Mouse (Mus musculus) adrenal gland, adult (tissue): Measurements from ENCODE around the gene Sptbn2.
"Not testable (repeated sequence)": the region's sequence is repeated elsewhere in the genome, so short reads cannot be mapped to it uniquely, and the experiment has no call there.

Experiments used
- DNase-seq, 2 experiments: peaks; one replicate each; pipeline ENCODE4 v3.0.0; 2022 to 2023; ENCODE audit warnings: low spot score in 1 of 2; ENCODE audit not compliant: inconsistent age in 2 of 2

The Sptbn2 gene

DNA sequence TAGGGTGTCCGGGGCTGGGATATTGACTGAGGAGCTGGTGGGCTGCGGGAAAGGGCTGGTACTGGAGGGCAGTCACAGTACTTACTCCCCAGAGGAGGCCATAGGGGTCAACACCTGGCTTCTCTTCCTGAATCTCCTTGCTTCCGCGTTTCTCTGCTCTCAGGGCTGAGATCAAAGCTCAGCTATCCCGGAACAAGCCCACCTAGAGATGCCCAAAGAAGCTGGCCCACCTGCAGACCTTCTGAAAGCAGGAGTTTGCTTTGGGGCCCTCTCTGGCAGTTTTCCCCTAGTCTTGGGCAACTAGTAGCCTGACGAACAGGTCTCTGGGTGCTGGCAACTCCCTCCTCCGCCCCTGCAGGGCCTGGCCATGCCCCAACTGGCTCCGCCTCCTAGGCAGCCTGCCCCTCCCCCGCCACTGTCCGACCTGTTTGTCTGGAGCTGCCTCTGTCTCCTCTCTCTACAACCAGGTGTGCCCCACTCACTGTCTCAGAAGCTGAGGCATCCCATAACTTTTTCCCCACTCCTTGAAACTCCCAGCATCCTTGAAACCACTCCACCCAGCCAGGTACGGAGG is 9.8 kb downstream of the Sptbn2 start:
- DNase-seq: peak in 1 of 2 experiments; percentile 36

DNA sequence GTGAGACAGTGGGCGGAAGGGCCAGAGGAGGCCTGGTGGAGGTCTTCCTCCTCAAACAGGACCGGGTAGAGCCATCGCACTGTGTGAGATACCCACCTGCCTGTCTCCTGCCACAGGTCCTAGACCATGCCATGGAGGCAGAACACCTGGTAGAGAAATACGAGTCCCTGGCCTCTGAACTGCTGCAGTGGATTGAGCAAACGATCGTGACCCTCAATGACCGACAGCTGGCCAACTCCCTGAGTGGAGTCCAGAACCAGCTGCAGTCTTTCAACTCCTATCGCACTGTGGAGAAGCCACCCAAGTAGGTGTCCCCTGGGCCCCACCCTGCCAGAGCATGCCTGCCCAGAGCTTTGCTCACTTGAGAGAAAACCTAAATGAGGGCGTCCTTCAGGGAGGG is 18.2 kb downstream of the Sptbn2 start:
- no peak for DNase-seq

DNA sequence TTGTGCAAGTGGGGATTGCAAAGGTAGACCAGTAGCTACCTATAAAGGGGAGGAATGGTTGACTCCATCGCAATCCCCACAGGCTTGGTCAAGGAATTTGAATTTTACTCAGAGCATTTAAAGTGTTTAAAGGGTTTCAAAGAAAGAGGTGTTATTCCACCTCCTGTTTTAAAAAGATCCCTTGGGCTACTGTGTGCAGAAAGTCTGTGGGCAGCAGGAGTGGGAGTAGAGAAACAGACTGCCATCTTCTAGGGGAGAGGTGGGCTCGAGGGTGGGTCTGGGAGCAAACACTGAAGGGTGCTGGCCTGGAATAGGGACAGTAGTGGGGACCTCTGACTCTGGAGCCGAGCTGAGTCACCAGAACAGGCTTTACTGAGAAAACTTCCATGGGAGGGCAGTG is 22.1 kb downstream of the Sptbn2 start:
- DNase-seq: no peak

DNA sequence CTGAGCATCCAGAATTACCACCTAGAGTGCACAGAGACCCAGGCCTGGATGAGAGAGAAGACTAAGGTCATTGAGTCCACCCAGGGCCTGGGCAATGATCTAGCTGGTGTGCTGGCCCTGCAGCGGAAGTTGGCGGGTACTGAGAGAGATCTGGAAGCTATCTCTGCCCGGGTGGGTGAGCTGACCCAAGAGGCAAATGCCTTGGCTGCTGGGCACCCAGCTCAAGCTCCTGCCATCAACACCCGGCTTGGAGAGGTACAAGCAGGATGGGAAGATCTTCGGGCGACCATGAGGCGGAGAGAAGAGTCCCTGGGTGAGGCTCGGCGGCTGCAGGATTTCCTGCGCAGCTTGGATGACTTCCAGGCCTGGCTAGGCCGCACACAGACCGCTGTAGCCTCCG is 26.9 kb downstream of the Sptbn2 start:
- DNase-seq: no peak

DNA sequence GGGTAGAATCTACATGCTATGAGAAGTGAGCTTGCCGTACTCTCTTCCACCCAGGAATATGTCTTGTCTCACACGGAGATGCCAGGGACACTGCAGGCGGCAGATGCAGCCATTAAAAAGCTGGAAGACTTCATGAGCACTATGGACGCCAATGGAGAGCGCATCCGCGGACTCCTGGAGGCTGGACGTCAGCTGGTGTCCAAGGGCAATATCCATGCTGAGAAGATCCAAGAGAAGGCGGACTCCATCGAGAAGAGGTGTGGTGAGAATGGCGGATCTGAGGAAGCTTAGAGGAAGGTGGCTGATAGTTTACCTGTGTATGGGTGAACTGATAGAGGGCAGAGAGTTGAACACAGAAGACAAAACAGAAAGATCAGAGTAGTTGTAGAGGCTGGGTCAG is 28.1 kb downstream of the Sptbn2 start:
- no peak for DNase-seq

DNA sequence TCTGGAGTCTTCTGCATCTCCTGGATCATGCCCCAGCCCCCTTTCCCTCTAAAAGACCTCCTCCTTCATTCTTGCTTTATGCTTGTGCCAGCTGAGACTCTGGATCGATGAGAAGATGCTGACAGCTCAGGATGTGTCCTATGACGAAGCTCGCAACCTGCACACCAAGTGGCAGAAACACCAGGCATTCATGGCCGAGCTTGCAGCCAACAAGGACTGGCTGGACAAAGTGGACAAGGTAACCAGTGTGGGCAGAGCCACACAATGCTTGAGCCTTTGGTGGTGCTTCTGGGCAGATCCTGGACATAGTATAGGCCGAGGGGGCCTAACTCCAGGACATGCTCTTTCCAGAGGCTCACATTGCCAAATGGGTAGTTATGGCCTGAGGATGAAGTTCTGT is 28.8 kb downstream of the Sptbn2 start:
- DNase-seq: no peak

DNA sequence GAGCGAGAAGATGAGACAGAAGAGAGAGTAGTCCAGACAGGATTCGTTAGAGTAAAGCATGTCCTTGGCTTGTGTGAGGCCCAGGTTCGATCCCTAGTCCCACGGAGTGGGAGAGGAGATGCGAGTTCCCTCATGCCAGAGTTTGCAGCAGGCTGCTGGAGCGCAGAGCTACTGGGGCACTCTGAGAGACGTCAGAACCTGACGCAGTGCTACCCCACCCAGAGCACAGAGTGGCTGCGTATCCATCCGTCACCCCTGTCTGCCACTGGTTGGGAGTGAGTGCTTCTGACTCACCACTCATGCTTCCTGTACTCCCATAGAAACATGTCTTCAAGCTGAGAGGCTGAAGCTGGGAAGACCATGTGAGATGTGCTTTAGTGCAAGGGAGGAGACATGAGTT is 30.5 kb downstream of the Sptbn2 start:
- peak; percentile 45 to 51 for DNase-seq

DNA sequence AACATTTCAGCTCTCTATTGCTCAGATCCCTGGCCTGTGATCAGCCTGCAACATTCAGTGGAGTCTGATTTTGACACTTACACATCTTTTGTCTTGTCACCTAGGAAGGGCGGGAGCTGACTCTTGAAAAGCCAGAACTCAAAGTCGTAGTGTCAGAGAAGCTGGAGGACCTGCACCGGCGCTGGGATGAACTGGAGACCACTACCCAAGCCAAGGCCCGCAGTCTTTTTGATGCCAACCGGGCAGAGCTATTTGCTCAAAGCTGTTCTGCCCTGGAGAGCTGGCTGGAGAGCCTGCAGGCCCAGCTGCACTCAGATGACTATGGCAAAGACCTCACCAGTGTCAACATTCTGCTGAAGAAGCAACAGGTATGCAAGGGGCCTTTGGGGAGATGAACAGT is 31.3 kb downstream of the Sptbn2 start:
- no peak for DNase-seq

DNA sequence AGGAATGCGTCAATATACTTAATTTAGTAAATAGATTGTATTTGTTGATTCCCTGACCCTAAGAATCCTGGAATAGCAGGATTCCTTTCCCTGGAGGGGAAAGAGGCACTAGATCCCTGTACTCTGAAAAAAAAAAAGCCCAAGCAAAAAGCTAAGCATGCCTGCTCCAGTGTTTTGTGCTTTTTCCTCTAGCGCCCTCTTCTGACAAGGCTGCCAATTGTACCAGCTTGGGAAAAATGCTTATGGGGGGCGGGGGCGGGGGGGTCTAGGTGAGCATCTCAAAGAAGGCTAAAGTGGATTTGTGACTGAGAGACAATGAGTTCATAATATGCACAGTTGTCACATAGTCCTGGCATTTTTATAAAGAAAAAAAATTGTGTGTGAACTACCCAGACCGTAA is 32.6 kb downstream of the Sptbn2 start:
- DNase-seq: peak in 1 of 2 experiments; percentile 52

DNA sequence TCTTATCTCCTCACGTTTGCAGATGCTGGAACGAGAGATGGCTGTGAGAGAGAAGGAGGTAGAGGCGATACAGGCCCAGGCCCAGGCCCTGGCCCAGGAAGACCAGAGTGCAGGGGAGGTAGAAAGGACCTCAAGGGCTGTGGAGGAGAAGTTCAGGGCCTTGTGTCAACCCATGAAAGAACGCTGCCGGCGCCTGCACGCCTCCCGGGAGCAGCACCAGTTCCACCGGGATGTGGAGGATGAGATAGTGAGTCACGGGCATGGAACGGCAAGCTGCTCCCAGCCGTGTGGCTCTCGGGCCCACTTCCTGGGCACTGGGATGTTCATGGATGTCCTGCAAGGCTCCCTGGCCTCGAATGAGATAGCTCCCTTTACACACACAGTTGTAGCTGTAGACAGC is 33.1 kb downstream of the Sptbn2 start:
- DNase-seq: no peak

DNA sequence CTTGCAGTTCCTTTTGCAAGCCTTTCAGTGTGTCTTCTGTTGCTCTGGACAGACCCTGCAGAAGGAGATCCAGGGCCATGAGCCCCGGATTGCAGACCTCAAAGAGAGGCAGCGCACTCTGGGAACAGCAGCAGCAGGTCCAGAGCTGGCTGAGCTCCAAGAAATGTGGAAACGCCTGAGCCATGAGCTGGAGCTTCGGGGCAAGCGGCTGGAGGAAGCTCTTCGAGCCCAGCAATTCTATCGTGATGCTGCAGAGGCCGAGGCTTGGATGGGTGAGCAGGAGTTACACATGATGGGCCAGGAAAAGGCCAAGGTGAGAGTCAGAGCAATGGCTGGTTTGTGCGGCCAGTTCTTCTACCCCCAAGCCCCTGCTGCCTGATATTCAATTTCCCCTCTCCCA is 34.1 kb downstream of the Sptbn2 start:
- peak; percentile 65 to 86 for DNase-seq

DNA sequence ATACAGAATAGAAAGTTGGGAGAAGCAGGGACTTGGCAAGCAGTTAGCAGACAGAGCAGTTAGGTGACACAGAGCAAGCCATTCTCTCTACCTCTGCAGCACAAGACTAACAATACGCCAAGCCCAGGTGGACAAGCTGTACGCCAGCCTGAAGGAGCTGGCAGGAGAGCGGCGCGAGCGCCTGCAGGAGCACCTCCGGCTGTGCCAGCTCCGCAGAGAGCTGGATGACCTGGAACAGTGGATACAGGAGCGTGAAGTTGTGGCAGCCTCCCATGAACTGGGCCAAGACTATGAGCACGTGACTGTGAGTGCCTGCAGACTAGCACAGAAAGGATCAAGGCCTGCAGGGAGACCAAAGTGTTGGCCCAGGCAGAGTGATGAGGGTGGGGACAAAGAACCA is 34.7 kb downstream of the Sptbn2 start:
- DNase-seq: peak in 1 of 2 experiments; percentile 52

DNA sequence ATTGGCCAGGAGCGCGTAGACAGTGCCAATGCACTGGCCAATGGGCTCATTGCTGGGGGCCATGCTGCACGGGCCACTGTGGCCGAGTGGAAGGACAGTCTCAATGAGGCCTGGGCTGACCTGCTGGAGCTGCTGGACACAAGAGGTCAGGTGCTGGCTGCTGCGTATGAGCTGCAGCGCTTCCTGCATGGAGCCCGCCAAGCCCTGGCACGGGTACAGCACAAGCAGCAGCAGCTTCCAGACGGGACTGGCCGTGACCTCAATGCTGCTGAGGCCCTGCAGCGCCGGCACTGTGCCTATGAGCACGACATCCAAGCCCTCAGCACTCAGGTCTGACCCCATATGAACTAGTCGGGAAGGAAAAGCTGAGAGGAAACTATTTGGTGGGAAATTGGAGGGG is 35.6 kb downstream of the Sptbn2 start:
- DNase-seq: peak; percentile 72 to 87

DNA sequence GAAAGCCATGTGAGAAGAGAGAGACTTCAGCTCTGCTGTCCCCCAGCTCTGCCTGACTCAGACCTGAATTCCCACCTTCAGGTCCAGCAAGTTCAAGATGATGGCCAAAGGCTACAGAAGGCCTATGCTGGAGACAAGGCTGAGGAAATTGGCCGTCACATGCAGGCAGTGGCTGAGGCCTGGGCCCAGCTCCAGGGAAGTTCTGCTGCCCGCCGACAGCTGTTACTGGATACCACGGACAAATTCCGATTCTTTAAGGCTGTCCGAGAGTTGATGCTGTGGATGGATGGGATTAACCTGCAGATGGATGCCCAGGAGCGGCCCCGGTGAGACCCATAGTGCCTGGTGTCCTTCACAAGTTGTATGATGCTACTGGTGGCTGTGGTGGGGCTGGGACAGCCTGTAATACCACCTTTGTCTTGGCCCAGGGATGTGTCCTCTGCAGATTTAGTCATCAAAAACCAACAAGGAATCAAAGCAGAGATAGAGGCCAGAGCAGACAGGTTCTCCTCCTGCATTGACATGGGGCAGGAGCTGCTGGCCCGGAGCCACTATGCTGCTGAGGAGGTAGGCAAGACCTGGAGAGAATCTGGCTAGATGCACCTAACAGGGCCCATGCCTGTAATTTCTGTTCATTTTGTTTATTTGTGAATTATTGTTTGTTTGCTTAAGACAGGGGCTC is 36.8 kb downstream of the Sptbn2 start:
- no peak for DNase-seq

DNA sequence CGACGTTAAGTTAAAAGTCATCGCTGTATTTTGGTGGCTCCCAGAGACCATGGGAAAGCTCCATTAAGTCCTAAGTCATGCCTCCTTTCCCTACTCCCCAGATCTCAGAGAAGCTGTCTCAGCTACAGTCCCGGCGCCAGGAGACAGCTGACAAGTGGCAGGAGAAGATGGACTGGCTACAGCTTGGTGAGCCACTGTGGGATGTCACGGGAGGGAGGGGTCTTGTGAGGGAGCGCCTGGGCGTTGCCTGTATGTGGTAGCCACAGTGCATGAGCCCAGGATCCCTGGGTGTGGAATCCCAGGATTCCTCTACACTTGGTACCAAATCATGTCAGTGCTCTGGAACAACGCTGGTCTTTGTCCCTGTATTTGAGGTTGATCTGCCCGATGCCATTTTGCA is 37.5 kb downstream of the Sptbn2 start:
- DNase-seq: no peak

DNA sequence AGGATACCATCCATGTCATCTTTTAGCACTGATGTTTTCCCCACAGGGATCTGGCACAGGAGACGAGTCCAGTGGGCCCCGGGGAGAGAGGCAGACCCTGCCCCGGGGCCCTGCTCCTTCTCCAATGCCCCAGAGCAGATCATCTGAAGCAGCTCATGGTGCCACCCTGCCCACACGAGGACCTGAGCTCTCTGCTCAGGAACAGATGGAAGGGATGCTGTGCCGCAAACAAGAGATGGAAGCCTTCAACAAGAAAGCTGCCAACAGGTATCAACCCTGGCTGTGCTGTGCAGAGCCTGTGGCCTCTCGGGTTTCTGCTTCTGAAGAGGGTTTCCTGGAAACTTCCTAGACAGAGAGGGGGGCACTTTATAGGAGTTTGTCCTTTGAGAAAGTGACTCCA is 39.0 kb downstream of the Sptbn2 start:
- no peak for DNase-seq

DNA sequence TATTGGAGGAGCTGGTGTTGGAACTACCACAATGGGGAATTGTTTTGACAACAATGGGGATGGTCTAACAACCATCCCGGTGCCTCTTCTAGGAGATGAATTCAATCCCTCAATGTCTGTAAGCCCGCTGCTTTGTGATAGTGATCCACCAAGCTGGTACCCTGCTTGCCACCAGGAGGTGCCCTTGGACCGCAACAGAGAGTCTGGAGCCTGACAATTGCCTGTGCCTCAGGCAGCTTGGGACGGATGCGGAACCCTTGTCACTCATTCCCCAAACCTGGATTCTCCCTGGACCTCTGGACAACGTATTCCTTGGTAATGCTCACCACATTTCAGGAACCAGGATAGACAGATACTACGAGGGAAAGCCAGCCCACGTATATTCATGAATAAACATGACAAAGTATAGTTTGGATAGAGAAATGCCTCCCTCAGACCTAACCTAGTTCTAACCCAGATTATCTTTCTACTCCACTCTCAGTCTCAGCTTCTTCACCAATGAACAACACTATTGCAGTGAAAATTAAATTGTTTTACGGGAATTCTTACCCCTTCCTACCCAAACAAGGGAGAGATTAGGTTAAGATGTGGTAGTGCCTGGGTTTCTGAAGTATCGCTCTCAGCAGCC is 44.7 kb downstream of the Sptbn2 start:
- peak; percentile 91 to 97 for DNase-seq

DNA sequence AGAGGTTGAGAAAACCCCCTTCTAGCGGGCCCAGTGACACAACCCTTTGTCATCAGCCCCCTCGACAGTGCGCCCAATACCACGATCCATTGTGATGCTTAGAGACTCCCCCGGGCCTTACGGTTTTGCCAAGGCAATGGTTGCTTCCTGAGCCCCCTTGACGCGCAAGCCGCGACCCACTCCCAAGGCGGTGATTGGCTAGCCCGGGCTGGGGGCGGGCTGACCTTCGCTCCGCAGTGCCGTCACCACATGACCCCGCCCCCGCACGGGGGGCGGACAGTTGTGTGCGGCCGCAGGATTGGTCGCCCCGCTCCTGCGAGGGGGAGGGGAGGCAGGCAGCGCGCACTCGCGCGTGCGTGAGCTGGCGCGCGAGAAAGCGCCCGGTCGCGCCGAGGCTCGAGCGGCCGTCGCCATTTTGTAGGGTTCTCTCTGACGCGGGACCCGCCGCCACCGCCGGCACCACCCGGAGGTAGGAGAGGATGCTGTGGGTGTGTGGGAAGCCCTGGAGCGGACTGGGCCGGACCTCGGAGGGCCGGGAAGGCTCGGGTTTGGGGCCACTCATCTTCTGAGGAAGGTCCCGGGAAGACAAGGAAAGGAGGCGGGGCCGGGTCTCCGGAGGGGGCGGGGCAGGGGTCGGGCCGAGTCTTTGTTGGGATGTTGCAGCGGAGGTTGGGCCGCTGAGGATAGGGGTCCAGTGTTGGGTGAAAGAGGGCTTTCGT is 45.4 kb downstream of the Sptbn2 start, which contains the start of gene Rbm4b:
Gene Rbm4b, plus strand, starts transcription at position 305 of the 719 bp plus-strand sequence.
- DNase-seq: peak; percentile 97 to 98

DNA sequence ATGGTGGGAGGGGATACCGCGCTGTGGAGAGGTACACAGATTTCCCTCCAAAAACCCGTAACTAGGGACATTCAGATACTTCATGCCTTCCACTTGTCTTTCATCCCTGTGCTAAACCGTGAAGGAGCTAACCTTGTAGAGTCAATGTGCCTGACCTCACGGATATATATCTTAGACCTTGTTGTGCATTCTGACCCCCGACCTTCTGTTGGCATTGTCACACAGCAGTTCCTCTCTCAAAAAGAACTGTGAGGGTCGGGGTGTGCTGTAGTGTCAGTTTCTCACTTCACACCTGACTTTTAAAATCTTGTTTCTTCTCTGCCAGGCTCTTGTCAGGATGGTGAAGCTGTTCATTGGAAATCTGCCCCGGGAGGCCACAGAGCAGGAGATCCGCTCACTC is 46.0 kb downstream of the Sptbn2 start:
- no peak for DNase-seq

DNA sequence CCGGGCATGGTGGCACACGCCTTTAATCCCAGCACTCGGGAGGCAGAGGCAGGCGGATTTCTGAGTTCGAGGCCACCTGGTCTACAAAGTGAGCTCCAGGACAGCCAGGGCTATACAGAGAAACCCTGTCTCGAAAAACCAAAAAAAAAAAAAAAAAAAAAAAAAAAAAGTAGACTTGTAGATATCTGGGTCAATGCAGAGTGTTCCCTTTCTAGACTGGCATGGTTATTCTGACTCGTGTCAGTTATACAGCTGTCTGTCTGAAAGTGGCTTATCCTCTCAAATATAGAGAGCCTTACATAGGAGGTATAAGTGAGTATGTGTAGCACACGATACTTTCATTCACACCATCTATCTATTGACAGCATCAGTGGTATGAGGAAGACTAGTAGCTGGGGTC is 49.6 kb downstream of the Sptbn2 start:
- DNase-seq: not testable (repeated sequence)

DNA sequence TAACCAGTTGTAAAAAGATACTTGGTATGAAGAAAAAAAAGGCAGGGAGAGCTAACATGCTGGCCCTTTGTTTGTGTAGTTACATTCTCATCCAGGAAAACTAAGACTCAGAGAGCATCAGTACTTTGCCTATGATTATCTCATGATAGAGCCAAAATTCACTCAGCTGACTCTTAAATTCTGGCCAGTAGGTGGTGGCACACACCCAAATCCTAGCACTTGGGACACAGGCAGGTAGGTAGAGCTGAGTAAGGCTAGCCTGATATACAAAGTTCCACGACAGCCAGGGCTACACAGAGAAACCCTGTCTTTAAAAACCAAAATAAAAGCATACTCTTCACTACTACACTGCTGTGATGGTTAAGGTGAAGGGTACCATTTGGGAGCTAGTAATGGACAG is 51.9 kb downstream of the Sptbn2 start:
- peak in 1 of 2 experiments; percentile 53 for DNase-seq
